Mouse (Mus musculus) inflammation-experienced regulatory T-cells, adult 6 months (primary cell): ENCODE measurements around the gene Flii. TPM values are rescaled to one million over a fixed set of nuclear protein-coding genes. Genes with fewer than 3 reads are reported as not detected.

Experiments
- polyA plus RNA-seq, 3 experiments: library from polyadenylated mRNA; unstranded; fragments of 100-300 nt; shearing (Covaris generic); gene quantifications; one replicate each; pipeline ENCODE4 v1.2.1; 2017

Gene Flii
- polyA plus RNA-seq, 3 experiments from 2014 or later = 77.5 to 90.2 (median 77.9) TPM

Other genes with a start within 250 kb of the Flii start
- gene Alkbh5, start 190.9 kb downstream of the Flii start, polyA plus RNA-seq = 10 to 100 TPM; 29.6 to 44.0 (median 41.0) TPM
- gene Llgl1, start 27.5 kb downstream of the Flii start, polyA plus RNA-seq = 10 to 100 TPM in 1 of 3 experiments, 1 to 10 TPM in 2; 6.6 to 10.3 (median 9.9) TPM
- gene Mief2, start 1.1 kb upstream of the Flii start, polyA plus RNA-seq = 10 to 100 TPM in 2 of 3 experiments, 1 to 10 TPM in 1; 8.7 to 11.4 (median 10.3) TPM
- 10 to 100 TPM; 10.6 to 13.8 (median 12.5) TPM for gene Top3a, start 50.1 kb upstream of the Flii start, polyA plus RNA-seq
- 1 to 10 TPM; 5.5 to 6.7 (median 6.3) TPM for gene Smcr8, start 50.3 kb upstream of the Flii start, polyA plus RNA-seq
- gene Shmt1, start 84.5 kb upstream of the Flii start, polyA plus RNA-seq = 10 to 100 TPM; 13.3 to 16.0 (median 15.6) TPM
- 10 to 100 TPM; 16.1 to 20.6 (median 19.2) TPM for gene Dhrs7b, start 103.4 kb upstream of the Flii start, polyA plus RNA-seq
- 10 to 100 TPM; 22.8 to 30.3 (median 28.2) TPM for gene Tmem11, start 152.0 kb upstream of the Flii start, polyA plus RNA-seq
- 1 to 10 TPM; 5.4 to 6.7 (median 6.4) TPM for gene Natd1, start 187.5 kb upstream of the Flii start, polyA plus RNA-seq
- gene Map2k3, start 204.8 kb upstream of the Flii start, polyA plus RNA-seq = 100 to 1,000 TPM in 1 of 3 experiments, 10 to 100 TPM in 2; 46.2 to 121 (median 54.2) TPM